8 mouse cellular contexts compared by ENCODE assay signal in the genomic region with DNA sequence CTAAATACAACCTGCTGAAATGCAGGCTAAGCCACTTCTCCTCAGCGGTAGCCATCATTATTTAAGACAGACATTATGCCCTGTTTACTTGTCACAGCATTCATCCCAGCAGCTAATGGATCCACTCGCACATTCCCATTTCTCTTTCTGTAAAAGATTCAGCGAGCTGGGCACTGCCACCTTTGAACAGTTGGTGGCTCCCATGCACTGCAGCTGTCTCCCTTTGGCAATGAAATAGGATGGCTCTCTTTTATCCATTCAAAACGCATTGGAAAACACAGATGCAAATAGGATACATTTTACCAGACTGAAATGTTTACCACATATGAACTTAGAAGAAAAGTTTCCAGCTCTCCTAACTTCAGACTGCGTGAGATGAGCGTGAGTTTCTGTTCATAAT. TPM values are rescaled to one million over a fixed set of nuclear protein-coding genes. Genes with fewer than 3 reads are reported as not detected.
DNase-seq lines count a peak whose midpoint lies in the region; ATAC-seq and TF ChIP-seq lines count a peak whose summit lies in the region.

No protein-coding gene starts in this region.

- no peak for TF ChIP-seq POLR2A in kidney, adult 2 months (IDR thresholded peaks at IDR 0.05; ENCODE audit: low read depth, low read length)

- no peaks in the 10 kb centered on the region for H3K4me1 ChIP-seq in kidney, adult 2 months (ENCODE audit: control insufficient read depth, insufficient read depth, low read length)
- no peaks in the 10 kb centered on the region for H3K4me1 ChIP-seq in kidney, embryonic 16.5 days (ENCODE audit: insufficient read depth, low read length)
- H3K4me1 ChIP-seq in neural tube, embryonic 13.5 days (replicated peaks), result 0 out of 2 replicates have a peak, but pooled peaks cover 3% of the 10 kb centered on the region

- H3K4me2 ChIP-seq in kidney, embryonic 16.5 days (replicated peaks; ENCODE audit: low read depth, low read length), result no peak overlapping the region
- no peak overlapping the region for H3K4me2 ChIP-seq in neural tube, embryonic 13.5 days

- no peak overlapping the region for H3K27ac ChIP-seq in kidney, adult 2 months (ENCODE audit: insufficient read depth, low read depth, low read length)
- H3K27ac ChIP-seq in kidney, embryonic 16.5 days (ENCODE audit: low read length), result no peak overlapping the region
- H3K27ac ChIP-seq in neural tube, embryonic 13.5 days (replicated peaks), result no peak overlapping the region

- H3K36me3 ChIP-seq in kidney, adult 2 months (ENCODE audit: control insufficient read depth, insufficient read depth, low read length), result no peaks in the 10 kb centered on the region
- H3K36me3 ChIP-seq in kidney, embryonic 16.5 days (ENCODE audit: insufficient read depth, low read length), result no peaks in the 10 kb centered on the region
- H3K36me3 ChIP-seq in neural tube, embryonic 13.5 days, result no peaks in the 10 kb centered on the region

- WGBS in kidney, adult 2 months, result 30% methylated on average over 6 of the region's 6 CpGs
- 46% methylated on average over 6 of the region's 6 CpGs for WGBS in kidney, embryonic 16.5 days
- 37% methylated on average over 6 of the region's 6 CpGs for WGBS in neural tube, embryonic 13.5 days

- no peak overlapping the region for H3K9ac ChIP-seq in kidney, embryonic 16.5 days (replicated peaks; ENCODE audit: low read length)
- H3K9ac ChIP-seq in neural tube, embryonic 13.5 days, result no peak overlapping the region

- no peak; the same call in 1 of the 2 replicates for ATAC-seq in kidney, embryonic 16.5 days (ENCODE audit: low FRiP score, low TSS enrichment)
- peak; percentile 69; the same call in 1 of the 2 replicates for ATAC-seq in neural tube, embryonic 13.5 days (ENCODE audit: low read depth)

- H3K4me3 ChIP-seq in kidney, adult 2 months (ENCODE audit: insufficient read depth, low read depth, low read length), result no peak overlapping the region
- H3K4me3 ChIP-seq in kidney, embryonic 16.5 days (ENCODE audit: low read length), result no peak overlapping the region
- no peak overlapping the region for H3K4me3 ChIP-seq in neural tube, embryonic 13.5 days

- no peaks in the 10 kb centered on the region for H3K9me3 ChIP-seq in kidney, embryonic 16.5 days (ENCODE audit: low read length)
- H3K9me3 ChIP-seq in neural tube, embryonic 13.5 days, result no peaks in the 10 kb centered on the region

- peak; percentile 50 for DNase-seq in kidney, adult 2 months
- DNase-seq in cerebellum, adult 8-10 months, result peak; percentile 2
- peak; percentile 10 to 53 for DNase-seq in frontal cortex, postnatal 14 days (ENCODE audit: low spot score in 2 of 2)
- peak; percentile 33 to 58 for DNase-seq in layer of hippocampus, postnatal 25 days (ENCODE audit: extremely low spot score in 1 of 2, low spot score in 1 of 2)
- DNase-seq in natural killer cell, adult 2 months (ENCODE audit: low spot score in 2 of 2), result no peak
- DNase-seq in spleen, adult 18-20 months, result no peak

- H3K27me3 ChIP-seq in kidney, adult 2 months (replicated peaks; ENCODE audit: control insufficient read depth, insufficient read depth, low read length), result no peaks in the 10 kb centered on the region; the same call in 1 of the 2 replicates
- H3K27me3 ChIP-seq in kidney, embryonic 16.5 days (ENCODE audit: insufficient read depth, low read length), result no peaks in the 10 kb centered on the region
- no peaks in the 10 kb centered on the region for H3K27me3 ChIP-seq in neural tube, embryonic 13.5 days

- peak; percentile 82 for TF ChIP-seq CTCF in kidney, adult 2 months (conservative IDR thresholded peaks at IDR 0.05; ENCODE audit: insufficient read depth, insufficient read length, low read depth, low read length)

RNA-seq across cellular contexts. Expression of a gene that starts 21.5 kb away (rescaled TPM):
- polyA plus RNA-seq in kidney, adult 2 months (2012; rRNA removed), result 0.69 and 1.0 TPM in 2 replicates
- polyA plus RNA-seq in kidney, embryonic 16.5 days (2015; fragmentation: Nextera tagmentation; extraction: Ambion mirVana), result 11.6 and 13.8 TPM in 2 replicates
- 10 to 100 TPM; 36.4 to 38.0 TPM for total RNA-seq in layer of hippocampus, postnatal 25 days (2021)
- polyA plus RNA-seq in neural tube, embryonic 13.5 days (2015; fragmentation: Nextera tagmentation; extraction: Ambion mirVana), result 6.7 and 7.1 TPM in 2 replicates

Comparison
In these comparisons a context has a peak if more than half of its experiments do, and no peak if none do; other contexts are left out.
1. DNase-seq: peak in kidney, adult 2 months (single experiment), cerebellum, adult 8-10 months (single experiment), frontal cortex, postnatal 14 days (2 of 2) and layer of hippocampus, postnatal 25 days (2 of 2); none in natural killer cell, adult 2 months (0 of 2) and spleen, adult 18-20 months (0 of 2).